Mouse (Mus musculus) testis, adult 2 months (tissue): Measurements from ENCODE around the gene B3galnt2. TPM values are rescaled to one million over a fixed set of nuclear protein-coding genes. Genes with fewer than 3 reads are reported as not detected.
A peak's percentile ranks its signal among the peaks of the same experiment; 100 is the strongest.

Source experiments
- H3K27ac ChIP-seq: fragments of 200-500 bp; 2 replicates; pipeline ENCODE4 v1.5.1; 2012; ENCODE audit warnings: low read depth, low read length; ENCODE audit not compliant: control insufficient read depth, insufficient read depth
- H3K27me3 ChIP-seq: fragments of 200-500 bp; 2 replicates; pipeline ENCODE4 v1.6.1; 2012; ENCODE audit warnings: mild to moderate bottlenecking, low read length, moderate library complexity; ENCODE audit not compliant: control insufficient read depth, insufficient read depth
- H3K36me3 ChIP-seq: fragments of 200-500 bp; 2 replicates; pipeline ENCODE4 v1.6.1; 2012; ENCODE audit warnings: mild to moderate bottlenecking, low read length; ENCODE audit not compliant: control insufficient read depth, insufficient read depth
- H3K4me1 ChIP-seq: fragments of 200-500 bp; 2 replicates; pipeline ENCODE4 v1.6.1; 2012; ENCODE audit warnings: low read length; ENCODE audit not compliant: control insufficient read depth, insufficient read depth
- H3K4me3 ChIP-seq: fragments of 200-500 bp; 2 replicates; pipeline ENCODE4 v1.5.1; 2012; ENCODE audit warnings: low read depth, mild to moderate bottlenecking, low read length, moderate library complexity, mixed read lengths; ENCODE audit not compliant: control insufficient read depth
- CTCF ChIP-seq: fragments of 200-500 bp; IDR thresholded peaks from 2 replicates; pipeline ENCODE4 v1.5.1; 2012; ENCODE audit warnings: low read depth, mild to moderate bottlenecking, inconsistent platforms, low read length, moderate library complexity; ENCODE audit not compliant: control insufficient read depth, insufficient read depth, insufficient replicate concordance
- POLR2A ChIP-seq: fragments of 200-500 bp; IDR thresholded peaks from 2 replicates; pipeline ENCODE4 v1.6.1; 2012; ENCODE audit warnings: low read depth, mild to moderate bottlenecking, inconsistent platforms, low read length, moderate library complexity; ENCODE audit not compliant: control insufficient read depth
- polyA plus RNA-seq: library from polyadenylated mRNA; depleted of rRNA; stranded (reverse); fragments of >200 nt; gene quantifications from 2 replicates; pipeline ENCODE4 v1.2.3, GENCODE M21; 2012

B3galnt2 gene
- polyA plus RNA-seq, 1 experiment = 9.8 TPM

- Histone ChIP-seq H3K27ac (no peak overlapping the region), H3K27me3 (no peaks in the 10 kb centered on the region), H3K4me3 (no peak overlapping the region), H3K4me1 (no peaks in the 10 kb centered on the region; the same call in 1 of the 2 replicates), H3K36me3 (no peaks in the 10 kb centered on the region)
- TF ChIP-seq POLR2A (no peak), CTCF (no peak)
These were observed 34.9 kb downstream of the B3galnt2 start for GRCm38 (mm10) chr13:13989135-13989534.

- Histone ChIP-seq H3K27ac (no peak overlapping the region; the same call in 1 of the 2 replicates), H3K4me1 (no peaks in the 10 kb centered on the region; the same call in 1 of the 2 replicates), H3K4me3 (no peak overlapping the region), H3K36me3 (no peaks in the 10 kb centered on the region), H3K27me3 (no peaks in the 10 kb centered on the region)
- TF ChIP-seq POLR2A = no peak
- no peak for TF ChIP-seq CTCF
These were observed 36.1 kb downstream of the B3galnt2 start for GRCm38 (mm10) chr13:13990391-13990790.

GRCm38 (mm10) chr13:13993041-13993440 lies 38.8 kb downstream of the B3galnt2 start:
- TF ChIP-seq POLR2A (no peak), CTCF (no peak)
- no peaks in the 10 kb centered on the region; the same call in 1 of the 2 replicates for H3K4me1 ChIP-seq
- H3K27ac ChIP-seq = no peak overlapping the region
- H3K4me3 ChIP-seq = no peak overlapping the region
- H3K36me3 ChIP-seq = peaks cover under 1% of the 10 kb centered on the region; the same call in 1 of the 2 replicates
- no peaks in the 10 kb centered on the region for H3K27me3 ChIP-seq

GRCm38 (mm10) chr13:13995046-13995445 lies 40.8 kb downstream of the B3galnt2 start:
- Histone ChIP-seq H3K27me3 (no peaks in the 10 kb centered on the region), H3K4me3 (no peak overlapping the region), H3K36me3 (peaks cover 2% of the 10 kb centered on the region; the same call in 1 of the 2 replicates), H3K4me1 (no peaks in the 10 kb centered on the region), H3K27ac (no peak overlapping the region)
- TF ChIP-seq CTCF (no peak), POLR2A (no peak)

GRCm38 (mm10) chr13:13997476-13997875 lies 43.2 kb downstream of the B3galnt2 start:
- no peaks in the 10 kb centered on the region for H3K27me3 ChIP-seq
- no peaks in the 10 kb centered on the region for H3K4me1 ChIP-seq
- H3K27ac ChIP-seq = no peak overlapping the region
- TF ChIP-seq CTCF = no peak
- TF ChIP-seq POLR2A = no peak
- peaks cover 2% of the 10 kb centered on the region; the same call in 1 of the 2 replicates for H3K36me3 ChIP-seq
- peak overlapping the region; percentile 5; the same call in 1 of the 2 replicates for H3K4me3 ChIP-seq

GRCm38 (mm10) chr13:14002706-14003105 lies 48.4 kb downstream of the B3galnt2 start:
- Histone ChIP-seq H3K4me1 (no peaks in the 10 kb centered on the region), H3K27ac (no peak overlapping the region), H3K36me3 (peaks cover 2% of the 10 kb centered on the region; the same call in 1 of the 2 replicates), H3K27me3 (no peaks in the 10 kb centered on the region), H3K4me3 (no peak overlapping the region)
- no peak for TF ChIP-seq CTCF
- no peak for TF ChIP-seq POLR2A

- no peak overlapping the region for H3K27ac ChIP-seq
- H3K27me3 ChIP-seq = no peaks in the 10 kb centered on the region
- H3K36me3 ChIP-seq = no peaks in the 10 kb centered on the region; the same call in 1 of the 2 replicates
- TF ChIP-seq POLR2A = no peak
- no peak for TF ChIP-seq CTCF
- H3K4me1 ChIP-seq = no peaks in the 10 kb centered on the region
- no peak overlapping the region for H3K4me3 ChIP-seq
These were observed 49.8 kb downstream of the B3galnt2 start for GRCm38 (mm10) chr13:14004086-14004485.

- no peak for TF ChIP-seq POLR2A
- TF ChIP-seq CTCF = no peak
- Histone ChIP-seq H3K27ac (no peak overlapping the region), H3K4me1 (no peaks in the 10 kb centered on the region), H3K4me3 (no peak overlapping the region), H3K27me3 (no peaks in the 10 kb centered on the region), H3K36me3 (no peaks in the 10 kb centered on the region)
These were observed 50.7 kb downstream of the B3galnt2 start for GRCm38 (mm10) chr13:14004999-14005398.
